Mouse (Mus musculus): ENCODE measurements around the gene Ptgfrn.
A peak's percentile ranks its signal among the peaks of the same experiment; 100 is the strongest.

The Ptgfrn gene

DNA sequence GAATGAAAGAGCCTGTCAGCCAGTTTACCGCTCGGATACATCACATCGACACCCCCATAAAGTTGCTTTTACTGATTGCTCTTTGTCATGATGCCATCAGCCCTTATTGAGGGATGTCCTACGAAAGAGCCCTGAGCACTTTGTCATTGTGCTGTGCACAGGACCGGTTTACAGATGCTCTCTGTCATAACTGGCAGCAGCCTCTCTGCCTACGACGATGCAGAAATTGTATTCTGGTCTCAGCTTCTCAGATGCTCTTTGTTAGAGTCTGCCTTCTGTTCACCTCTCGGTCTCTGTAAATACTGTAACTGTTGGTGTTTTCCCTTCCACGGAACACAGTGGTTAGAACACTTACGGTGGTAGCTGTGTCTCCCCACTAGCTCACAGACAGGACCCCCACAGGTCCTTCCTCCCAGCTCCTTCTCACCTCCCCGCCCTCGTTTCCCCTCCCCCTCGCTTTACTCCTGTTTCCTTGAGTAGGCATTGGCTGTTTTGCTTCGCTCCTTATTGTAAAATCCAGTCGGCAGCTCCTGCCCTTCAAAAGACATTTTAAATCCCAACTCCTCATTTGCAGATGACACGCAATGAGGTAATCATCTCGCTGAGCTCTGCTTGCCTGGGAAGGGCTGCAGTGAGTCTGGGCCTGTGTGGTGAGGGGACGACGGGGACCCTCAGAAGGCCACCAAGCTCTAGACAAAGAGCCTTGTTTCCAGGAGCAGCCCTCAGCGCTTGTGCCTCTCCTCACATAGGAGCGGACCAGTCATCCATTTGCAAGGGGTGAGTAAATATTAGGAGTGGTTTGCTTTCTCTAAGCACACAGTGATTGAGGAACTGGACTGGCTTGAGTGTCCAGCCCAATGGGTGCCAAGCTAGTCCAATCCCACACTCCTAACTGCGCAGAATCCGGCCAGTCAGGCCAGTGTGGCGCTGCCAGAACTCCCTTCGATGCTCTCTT, 6.6 kb upstream of the Ptgfrn start:
- no peak for DNase-seq (ENCODE audit: low spot score)

DNA sequence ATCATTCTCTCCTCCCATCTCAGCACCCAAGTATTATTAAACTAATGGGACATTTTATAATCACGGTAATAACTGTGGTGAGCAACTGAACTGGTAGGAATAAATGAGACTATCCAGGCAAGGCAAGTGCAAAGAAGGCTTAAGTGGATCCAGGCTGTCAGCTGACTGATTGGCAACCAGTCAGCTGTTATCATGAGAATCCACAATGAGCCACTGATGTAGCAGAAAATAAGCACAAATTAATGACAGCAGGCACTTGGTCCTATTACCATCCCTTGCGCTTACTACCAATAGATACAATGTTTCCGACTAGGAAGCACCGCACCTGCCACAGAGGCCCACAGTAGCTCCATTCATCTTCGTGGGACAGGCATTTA, 2.4 kb upstream of the Ptgfrn start:
- no peak for DNase-seq (ENCODE audit: low spot score)

DNA sequence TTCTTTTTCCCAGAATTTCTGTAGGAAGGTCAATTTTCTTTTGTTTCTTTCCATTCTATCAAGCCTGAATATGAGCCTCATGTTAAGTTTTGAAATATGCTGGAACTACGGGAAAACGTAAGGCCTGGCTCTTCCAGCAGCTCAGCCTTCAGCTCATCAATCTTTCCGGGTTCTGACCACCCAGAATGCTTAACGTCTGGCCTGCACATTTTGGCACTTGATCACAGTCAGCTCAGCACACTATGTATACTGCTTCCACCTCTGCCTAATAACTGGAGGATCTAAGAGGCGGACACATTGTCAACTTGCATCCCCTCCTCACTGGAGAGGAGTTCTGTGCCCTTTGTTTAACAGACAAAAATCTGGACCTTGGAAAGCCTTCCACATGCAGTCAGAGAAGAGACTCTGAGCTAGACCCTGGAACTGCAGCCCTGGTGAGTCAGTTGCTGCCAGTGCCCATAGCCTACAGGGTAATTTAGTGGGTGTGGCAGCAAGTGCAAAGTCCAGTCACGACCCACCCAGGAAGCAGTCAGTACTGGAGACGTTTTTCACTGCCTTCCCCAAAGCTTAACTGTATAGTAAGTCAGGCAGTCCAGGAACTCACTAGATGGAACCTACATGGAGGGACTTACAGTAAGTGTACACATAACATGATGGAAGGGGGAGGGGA, 1.9 kb upstream of the Ptgfrn start:
- no peak for DNase-seq (ENCODE audit: low spot score)

DNA sequence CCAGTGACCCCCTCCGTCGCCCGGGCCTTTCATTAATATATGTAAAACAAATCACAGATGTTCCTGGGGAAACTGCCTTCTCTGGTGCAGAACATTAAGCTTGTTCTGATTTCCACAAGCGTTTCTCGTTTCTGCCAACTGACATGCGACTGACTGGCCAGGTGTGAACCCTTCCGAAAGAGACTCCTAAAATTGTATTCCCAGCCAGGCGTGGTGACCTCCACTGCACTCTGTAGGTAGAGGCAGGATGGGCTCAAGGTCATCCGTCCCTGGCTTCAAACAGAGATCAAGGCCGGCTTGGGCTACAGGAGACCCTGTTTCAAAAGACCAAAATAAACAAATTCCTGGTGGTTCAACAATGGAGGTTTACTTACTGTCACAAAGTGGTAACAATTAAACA, 1.2 kb upstream of the Ptgfrn start:
- no peak for DNase-seq (ENCODE audit: low spot score)

DNA sequence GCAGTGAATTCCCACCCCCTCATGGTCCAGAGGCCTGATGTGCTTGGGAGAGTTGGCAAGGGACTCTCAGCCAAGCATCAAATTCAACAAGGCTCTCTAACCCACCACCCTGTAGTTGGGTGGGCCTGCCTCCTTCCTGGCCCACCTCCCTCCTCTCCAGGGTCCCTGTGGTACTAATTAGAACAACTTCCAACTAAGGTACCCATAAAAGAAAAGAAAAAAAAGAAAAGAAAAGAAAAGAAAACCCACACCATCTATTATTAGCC, 693 bp upstream of the Ptgfrn start:
- DNase-seq (ENCODE audit: low spot score), result no peak

DNA sequence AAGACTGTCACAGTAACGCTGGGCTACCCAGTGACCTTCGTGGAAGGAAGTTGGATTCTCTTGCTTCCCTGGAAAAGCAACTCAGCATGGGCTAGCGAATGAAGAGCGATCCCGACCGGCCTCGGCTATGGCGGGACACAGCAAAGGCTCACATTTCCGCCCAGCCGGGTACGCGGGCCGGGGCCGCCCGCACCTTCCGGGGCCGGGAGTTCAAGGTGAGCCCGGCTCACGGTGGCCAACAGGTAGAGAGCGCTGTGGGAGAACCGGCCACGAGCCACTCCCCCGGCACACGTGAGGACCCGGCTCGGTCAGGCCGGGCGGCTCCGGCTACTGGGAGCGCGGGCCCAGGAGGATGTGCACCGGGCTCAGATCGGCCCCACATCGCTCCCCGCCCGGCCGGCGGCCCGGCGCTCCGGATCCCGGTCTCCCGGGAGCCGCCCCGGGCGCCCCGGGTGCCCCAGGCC, 488 bp downstream of the Ptgfrn start:
- DNase-seq (ENCODE audit: low spot score), result no peak

DNA sequence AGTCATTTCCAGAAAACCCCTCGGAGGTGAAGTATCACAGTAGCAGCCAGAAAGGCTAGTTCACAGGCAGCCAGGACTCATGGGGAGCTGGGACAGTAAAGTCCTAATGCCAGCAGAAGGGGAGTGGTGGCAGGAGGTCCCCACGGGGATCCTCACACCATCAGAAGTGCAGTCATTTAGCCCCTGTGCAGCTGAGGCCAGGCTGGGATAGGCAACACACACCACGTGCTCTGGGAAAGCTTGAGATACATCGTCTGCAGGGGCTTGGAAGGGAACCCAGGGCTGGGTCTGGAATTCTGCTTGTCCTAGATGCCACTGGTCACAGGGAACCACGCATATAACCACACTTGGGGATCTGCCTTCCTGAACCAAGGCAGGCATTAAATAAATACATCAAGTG, 1.2 kb downstream of the Ptgfrn start:
- DNase-seq (ENCODE audit: low spot score), result no peak

DNA sequence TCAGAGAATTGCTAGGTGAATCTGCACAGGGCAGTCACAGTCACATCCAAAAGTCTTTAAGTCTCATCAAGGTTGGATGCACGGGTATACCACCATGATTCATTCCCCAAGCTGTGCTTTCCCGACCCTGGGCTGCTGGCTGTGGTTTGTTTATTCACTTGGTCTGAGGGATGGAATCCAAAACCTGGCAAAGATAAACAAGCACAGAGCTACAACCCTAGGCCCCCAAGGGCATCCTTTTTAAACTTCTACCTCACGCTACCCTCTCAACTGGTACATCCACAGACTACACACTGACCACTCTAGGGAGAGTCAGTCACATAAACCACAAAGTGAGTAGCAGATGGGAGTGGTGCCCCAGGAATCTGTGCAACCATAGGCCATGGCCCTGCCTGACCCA, 1.8 kb downstream of the Ptgfrn start:
- DNase-seq (ENCODE audit: low spot score), result no peak

DNA sequence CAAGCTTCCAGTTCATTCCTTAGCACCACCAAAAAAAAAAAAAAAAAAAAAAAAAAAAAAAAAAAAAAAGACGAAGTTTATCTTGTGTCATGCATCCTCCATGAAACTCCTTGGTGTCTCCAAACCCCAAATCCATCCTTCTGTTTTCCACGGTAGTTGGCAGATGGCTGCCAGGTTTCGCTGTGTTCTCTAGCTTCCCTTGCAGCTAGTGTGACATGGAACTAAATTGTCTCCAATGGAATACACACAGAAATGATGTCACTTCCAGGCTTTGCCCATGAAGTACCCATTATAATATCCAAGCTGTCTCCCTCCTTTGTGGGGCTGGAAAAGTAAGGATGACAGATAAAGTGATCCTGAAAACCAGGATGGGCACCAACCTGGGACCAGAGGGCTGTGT, 3.8 kb downstream of the Ptgfrn start:
- no peak for DNase-seq (ENCODE audit: low spot score)

DNA sequence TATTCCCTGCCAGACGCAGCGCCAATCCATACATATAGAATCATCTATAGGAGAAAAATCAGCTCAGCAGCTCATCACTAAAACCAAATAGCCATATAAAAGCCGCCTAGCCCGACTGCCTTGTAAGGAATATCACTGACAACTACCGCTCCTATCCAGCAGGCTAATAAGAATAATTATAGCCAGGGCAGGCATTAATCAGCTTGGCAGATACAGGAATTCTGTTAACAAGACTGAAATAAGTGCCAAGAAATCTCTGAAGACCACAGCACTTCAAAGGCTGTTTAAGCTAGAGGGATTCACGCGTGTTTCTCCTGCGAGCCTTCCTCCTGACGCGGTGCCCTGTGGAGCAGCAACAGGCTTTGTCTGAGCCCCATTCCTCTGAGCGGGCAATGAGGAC, 4.6 kb downstream of the Ptgfrn start:
- no peak for DNase-seq (ENCODE audit: low spot score)

DNA sequence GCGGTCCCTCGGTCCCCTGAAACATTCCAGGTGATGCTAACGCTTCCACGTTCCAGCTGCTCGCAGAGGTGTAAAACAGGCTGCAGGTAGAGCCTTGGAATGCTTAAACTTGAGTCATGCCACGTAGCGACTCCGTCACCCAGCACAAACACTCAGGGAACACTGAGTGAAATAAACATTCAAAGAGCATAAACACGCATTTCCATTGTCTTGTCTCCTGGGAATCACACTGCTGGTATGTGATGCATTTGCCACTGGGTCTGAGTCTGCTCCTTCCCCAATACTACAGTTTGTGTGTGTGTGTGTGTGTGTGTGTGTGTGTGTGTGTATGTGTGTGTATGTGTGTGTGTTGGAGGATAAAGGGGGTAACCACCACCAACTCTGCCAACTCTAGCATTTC, 5.2 kb downstream of the Ptgfrn start:
- no peak for DNase-seq (ENCODE audit: low spot score)

DNA sequence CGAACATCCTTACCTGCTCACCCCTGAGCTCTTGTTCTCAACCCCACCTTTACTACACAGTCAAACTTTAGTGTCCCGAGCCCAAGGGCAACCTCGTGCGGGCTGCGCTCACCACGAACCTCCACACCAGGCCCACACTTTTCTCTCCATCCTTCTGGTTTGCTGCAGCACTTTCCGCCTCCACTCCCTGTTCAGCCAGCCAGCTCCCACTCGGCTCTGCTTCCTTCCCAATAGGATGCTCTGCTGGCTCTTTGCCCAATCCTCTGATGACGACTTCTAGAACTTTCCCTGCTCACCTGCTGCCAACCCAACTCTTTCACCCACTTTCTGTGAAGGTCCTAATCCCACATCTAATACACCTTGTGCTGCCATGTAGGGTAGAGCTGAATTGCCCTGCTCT, 6.3 kb downstream of the Ptgfrn start:
- DNase-seq (ENCODE audit: low spot score), result peak; percentile 36

DNA sequence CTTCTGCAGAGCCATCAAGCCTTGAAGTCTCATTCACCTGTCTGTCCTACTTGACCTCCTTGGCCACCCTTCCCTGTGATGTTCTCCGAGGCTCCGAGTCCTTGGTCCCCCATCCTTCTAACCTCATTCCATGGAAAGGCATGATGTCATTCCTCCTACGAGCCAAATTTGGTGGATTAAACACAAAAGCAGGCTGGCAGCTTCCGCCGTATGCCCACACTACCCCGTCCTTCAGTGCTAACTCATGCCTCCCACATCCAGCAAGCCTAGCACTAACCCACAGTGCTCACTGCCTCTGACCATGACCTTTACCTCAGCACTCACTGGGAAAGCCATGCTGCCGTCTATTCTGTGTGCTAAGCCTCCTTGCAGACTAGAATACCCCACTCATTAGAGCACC, 8.0 kb downstream of the Ptgfrn start:
- no peak for DNase-seq (ENCODE audit: low spot score)

DNA sequence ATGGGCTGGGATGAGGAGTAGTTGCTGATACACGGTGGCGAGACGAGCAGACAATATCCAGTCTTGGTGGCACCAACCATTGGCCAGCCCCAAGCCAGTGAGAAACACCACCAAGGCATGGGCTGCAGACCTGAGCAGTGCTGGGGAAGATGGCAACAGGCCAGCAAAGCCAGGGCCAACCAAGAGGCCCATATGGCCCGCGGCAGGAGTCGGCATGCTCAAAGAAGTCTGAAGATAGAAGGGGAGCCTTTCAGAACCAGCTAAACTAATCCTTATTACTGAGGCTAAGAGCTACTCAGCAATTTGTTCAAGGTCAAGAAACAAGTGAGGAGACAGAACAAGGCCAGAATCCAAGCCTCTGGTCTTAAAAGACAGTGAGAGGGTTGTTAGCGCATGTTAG, 8.9 kb downstream of the Ptgfrn start:
- no peak for DNase-seq (ENCODE audit: low spot score)

DNA sequence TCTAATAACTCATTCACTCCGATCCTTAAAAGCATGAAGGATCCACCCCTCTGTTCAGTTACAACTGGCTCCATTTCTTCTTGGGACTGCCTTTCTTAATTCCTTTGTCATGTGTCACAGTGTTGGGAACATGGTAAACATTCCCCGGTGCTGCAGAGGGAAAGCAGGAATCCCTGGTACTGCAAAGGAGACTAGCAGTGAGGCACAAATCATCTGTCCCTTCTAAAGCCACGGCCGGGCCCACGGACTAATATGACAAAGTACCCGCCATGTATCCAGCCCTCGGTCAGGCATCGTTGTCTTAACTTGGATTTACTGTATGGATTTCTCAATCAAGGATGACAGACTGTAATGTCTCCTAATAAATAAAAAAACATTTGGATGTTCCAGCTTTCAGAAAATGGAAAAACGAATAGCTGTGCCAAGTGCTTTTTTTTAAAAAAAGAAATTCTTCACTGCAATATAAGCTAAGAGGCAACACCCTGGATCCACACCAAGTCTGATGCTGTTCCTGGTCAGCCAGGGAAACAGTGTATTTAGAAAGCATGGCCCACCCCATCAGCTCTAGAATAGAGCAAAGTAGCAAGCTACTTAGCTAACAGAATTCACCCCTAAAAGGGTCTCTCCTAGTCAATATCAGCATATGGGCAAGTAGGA, 10.2 kb downstream of the Ptgfrn start:
- DNase-seq (ENCODE audit: low spot score), result no peak

DNA sequence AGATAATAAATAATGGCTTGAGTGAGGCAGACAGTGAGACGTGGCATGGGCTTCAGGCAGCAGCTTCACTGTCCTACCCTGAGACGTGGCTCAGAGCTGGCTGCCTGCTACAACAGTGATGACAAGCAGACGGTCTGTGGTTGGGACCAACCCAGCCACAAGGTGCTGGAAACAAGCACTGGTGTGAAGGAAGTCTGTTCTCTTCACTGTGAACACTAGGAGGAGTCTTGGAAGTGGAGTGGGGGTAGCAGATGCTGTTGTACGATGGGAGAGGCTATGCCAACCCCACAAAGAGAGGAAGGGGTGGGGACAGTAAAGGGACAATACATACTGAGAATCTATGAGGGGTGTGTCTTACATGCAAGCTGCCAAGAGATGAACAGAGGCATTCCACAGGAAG, 12.0 kb downstream of the Ptgfrn start:
- DNase-seq (ENCODE audit: low spot score), result no peak

DNA sequence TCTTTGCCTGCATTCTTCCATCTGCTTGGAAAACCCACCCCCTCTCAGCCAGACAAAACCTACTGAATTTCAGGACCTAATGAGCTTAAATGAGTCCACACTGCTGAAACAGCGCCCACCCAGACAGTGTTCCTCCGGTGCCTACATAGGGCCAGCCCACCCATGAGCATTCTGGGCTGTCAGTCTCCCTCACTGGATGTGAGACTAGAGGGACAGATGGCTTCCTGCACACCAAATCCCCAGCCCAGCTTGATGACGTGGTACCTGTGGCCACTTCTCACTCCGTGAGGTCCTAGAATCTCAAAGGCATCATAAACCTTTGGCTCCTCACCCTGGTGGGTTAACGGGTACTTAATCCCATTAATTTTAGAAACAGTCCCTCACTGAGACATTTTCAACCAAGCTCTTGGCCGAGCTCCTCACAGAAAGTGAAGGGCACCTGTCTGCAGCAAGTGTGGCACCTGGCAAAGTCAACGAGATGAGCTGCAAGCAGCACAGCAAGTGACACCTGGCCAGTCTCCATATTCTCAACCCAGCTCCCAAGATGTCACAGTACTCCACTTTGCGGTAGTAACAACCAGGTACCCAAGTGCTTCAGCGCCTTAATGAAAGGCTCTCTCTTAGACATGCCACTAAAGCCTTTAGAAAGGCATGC, 12.8 kb downstream of the Ptgfrn start:
- DNase-seq (ENCODE audit: low spot score), result no peak

DNA sequence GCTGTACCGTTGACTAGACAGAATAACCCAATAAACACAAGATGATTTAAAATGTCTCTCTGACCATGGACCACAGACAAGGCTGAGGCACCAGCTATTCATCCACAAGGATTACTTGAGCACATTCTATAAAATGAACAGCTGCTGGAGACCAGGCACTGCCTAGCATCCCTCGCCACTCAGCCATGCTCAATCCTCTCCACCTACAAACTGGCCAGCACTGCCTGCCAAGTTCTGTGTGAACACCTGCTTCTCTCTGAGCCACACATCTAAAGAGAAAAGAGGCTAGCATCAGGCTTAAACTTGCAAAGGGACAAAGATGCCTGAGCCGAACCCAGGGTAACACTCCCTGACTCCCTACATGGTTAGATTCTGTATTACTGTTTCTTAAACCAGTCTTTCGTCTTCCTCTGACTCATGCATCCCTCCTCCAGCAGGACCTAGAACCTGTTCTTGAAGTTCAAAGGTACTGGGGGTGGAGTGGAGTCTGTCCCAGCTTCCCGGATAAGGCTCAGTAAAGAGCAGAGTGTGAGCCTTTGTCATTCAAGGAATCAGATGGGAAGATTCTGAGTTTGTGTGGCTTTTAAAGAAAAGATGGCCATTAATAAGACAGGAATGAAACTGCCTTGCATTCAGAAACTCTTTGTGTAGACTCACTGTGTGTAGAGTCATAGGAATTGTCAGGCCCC, 14.2 kb downstream of the Ptgfrn start:
- DNase-seq (ENCODE audit: low spot score), result no peak

DNA sequence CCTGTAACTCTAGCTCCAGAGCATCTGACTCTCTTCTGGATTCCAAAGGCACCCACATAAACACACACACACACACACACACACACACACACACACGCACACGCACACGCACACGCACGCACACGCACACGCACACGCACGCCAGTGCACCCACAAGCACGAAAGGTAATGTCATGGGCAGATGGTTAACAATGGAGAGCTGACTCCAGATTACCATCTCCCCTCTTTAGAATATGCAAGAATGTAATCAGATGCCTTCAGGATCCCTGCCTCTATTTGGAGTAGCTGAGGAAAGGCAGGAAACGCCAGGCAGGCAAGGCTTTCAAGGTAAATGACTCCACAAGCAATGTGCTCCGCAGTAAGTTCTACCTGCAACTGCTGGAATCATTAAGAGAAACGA, 17.9 kb downstream of the Ptgfrn start:
- no peak for DNase-seq (ENCODE audit: low spot score)

DNA sequence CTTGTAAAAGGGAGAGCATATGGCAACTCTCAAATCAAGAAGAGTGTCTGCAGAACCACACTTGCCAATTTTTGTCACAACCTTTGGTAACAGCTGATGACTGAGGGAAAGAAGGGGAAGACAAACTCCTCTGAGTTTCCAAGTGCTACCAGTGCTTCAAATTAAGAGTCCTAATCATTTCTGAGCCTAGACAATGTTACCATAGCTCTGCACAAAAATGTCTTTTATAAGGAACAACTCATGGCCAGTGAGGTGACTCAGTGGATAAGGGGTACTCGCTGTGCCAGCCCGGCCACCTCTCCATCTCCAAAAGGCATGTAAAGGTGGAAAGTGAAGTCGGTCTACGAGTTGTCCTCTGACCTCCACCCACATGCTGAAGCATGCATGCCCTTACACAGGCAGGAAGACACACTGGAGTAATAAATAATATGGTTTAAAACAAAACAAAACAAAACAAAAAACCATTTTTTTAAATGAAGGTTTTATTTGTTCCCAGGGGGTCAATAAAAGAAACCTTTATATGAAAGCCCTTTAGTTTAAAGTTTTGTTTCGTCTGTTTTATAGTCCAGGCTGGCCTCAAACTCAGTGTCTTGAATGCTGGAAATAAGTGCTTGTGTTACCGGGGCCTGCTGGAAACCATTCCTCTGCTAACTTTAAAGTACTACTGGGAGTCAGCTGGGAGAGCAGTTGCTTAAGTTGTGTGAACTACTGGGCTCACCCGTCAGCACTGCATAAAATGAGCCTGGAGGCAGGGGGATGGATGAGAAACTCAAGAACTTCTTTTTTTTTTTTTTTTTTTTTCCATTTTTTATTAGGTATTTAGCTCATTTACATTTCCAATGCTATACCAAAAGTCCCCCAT, 23.3 kb downstream of the Ptgfrn start:
- no peak for DNase-seq (ENCODE audit: low spot score)

DNA sequence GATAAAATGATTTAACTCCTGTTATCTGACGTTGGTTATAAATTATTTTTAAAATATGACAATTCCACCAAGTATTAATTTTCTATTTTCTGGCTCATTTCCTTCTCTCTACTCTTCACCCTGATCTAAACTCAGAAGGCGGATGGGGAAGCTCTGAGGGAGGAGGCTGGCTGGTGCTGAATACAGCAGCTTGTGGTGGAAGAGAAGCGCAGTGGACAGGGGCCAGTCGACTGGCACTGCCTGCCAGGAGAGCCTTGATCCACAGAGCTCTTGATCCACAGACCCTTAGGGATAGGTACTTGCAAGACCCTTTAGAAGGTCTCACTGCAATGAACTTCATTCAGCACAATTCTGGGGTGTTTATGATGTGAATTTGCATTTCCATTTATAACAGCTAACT, 29.2 kb downstream of the Ptgfrn start:
- no peak for DNase-seq (ENCODE audit: low spot score)

Data from left cerebral cortex, adult 11 months (tissue).